Mouse (Mus musculus) thymus, adult 2 months (tissue): ENCODE measurements at regions not wholly inside any gene's neighbourhood (a gene's known extent, or its start where the extent isn't known, plus 50 kb on each side); places are given as distances from the start of the nearest gene placed in this dataset.
A peak's percentile ranks its signal among the peaks of the same experiment; 100 is the strongest.

Source experiments
- DNase-seq: peaks from one replicate; pipeline ENCODE4 v3.0.0; 2021
- H3K27ac ChIP-seq: fragments of 200-500 bp; 2 replicates; pipeline ENCODE4 v1.5.1; 2012; ENCODE audit warnings: low read length, control low read depth; ENCODE audit not compliant: control insufficient read depth, insufficient read depth
- H3K27me3 ChIP-seq: fragments of 200-500 bp; 2 replicates; pipeline ENCODE4 v1.6.1; 2012; ENCODE audit warnings: mild to moderate bottlenecking, low read length, moderate library complexity, mixed read lengths; ENCODE audit not compliant: control insufficient read depth, insufficient read depth
- H3K36me3 ChIP-seq: fragments of 200-500 bp; 2 replicates; pipeline ENCODE4 v1.6.1; 2012; ENCODE audit warnings: mild to moderate bottlenecking, low read length, moderate library complexity; ENCODE audit not compliant: control insufficient read depth, insufficient read depth
- H3K4me1 ChIP-seq: fragments of 200-500 bp; replicated peaks from 2 replicates; pipeline ENCODE4 v1.6.1; 2012; ENCODE audit warnings: low read length; ENCODE audit not compliant: control insufficient read depth, insufficient read depth
- H3K4me3 ChIP-seq: fragments of 200-500 bp; 2 replicates; pipeline ENCODE4 v1.5.1; 2012; ENCODE audit warnings: mild to moderate bottlenecking, low read length, control low read depth, moderate library complexity; ENCODE audit not compliant: control insufficient read depth, insufficient read depth
- CTCF ChIP-seq: fragments of 200-500 bp; IDR thresholded peaks from 2 replicates; pipeline ENCODE4 v1.5.1; 2012; ENCODE audit warnings: mild to moderate bottlenecking, control low read depth, low read length, moderate library complexity, borderline replicate concordance; ENCODE audit not compliant: control insufficient read depth, poor library complexity, insufficient read depth; ENCODE audit errors: extremely low read depth
- POLR2A ChIP-seq: fragments of 200-500 bp; IDR thresholded peaks from 2 replicates; pipeline ENCODE4 v1.6.1; 2012; ENCODE audit warnings: mild to moderate bottlenecking, low read length, control low read depth, moderate library complexity; ENCODE audit not compliant: control insufficient read depth, poor library complexity, insufficient read depth; ENCODE audit errors: extremely low read depth
- WGBS: fragments of 180-500 bp; shearing (Covaris S2); methylation state at CpG from one replicate; pipeline ENCODE4 v1.1.7; 2018; 5-methylcytosine and 5-hydroxymethylcytosine counted together

GRCm38 (mm10) chr19:36227418-36228160, 107.7 kb upstream of the Ankrd1 start:
- Histone ChIP-seq H3K4me1 (peaks cover 19% of the 10 kb centered on the region), H3K4me3 (no peak overlapping the region), H3K27ac (no peak overlapping the region), H3K27me3 (no peaks in the 10 kb centered on the region), H3K36me3 (no peaks in the 10 kb centered on the region)
- no peak for DNase-seq
- no peak for TF ChIP-seq POLR2A
- TF ChIP-seq CTCF: no peak
- 27% methylated on average over 17 of the region's 17 CpGs for WGBS

- Histone ChIP-seq H3K4me1 (peaks cover 19% of the 10 kb centered on the region), H3K36me3 (no peaks in the 10 kb centered on the region), H3K4me3 (no peak overlapping the region), H3K27ac (no peak overlapping the region), H3K27me3 (no peaks in the 10 kb centered on the region)
- TF ChIP-seq CTCF: no peak
- no peak for TF ChIP-seq POLR2A
- DNase-seq: no peak
- WGBS: 96% methylated on average over 3 of the region's 3 CpGs
These were observed 109.4 kb upstream of the Ankrd1 start for GRCm38 (mm10) chr19:36229315-36229714.

GRCm38 (mm10) chr19:36229941-36230340, 110.0 kb upstream of the Ankrd1 start:
- no peak overlapping the region for H3K27ac ChIP-seq
- H3K27me3 ChIP-seq: no peaks in the 10 kb centered on the region
- H3K36me3 ChIP-seq: no peaks in the 10 kb centered on the region
- DNase-seq: no peak
- WGBS: 94% methylated on average over 1 of the region's 1 CpGs
- peaks cover 18% of the 10 kb centered on the region for H3K4me1 ChIP-seq
- TF ChIP-seq CTCF (no peak), POLR2A (no peak)
- no peak overlapping the region for H3K4me3 ChIP-seq

DNA sequence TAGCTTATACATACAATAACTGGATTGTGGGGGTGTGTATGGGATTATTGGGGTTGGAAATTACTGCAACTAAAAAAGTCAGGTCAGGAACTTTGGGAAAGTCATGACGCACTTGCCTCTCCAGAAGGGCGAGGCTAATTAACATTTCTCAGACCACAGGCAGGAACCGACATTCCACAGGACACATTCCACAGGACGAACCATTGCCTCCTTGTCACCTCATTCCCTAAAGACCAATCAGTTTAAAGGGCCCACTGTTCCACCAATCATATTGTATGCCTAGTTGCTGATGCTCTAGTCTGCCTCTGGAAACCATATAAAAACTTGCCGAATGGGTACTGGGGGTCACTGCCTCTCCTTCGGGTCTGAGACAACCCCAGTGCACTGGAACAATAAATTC, 113.0 kb upstream of the Pcgf5 start:
- peaks cover 13% of the 10 kb centered on the region for H3K4me1 ChIP-seq
- DNase-seq: no peak
- TF ChIP-seq POLR2A: no peak
- H3K27me3 ChIP-seq: no peaks in the 10 kb centered on the region
- no peaks in the 10 kb centered on the region for H3K36me3 ChIP-seq
- H3K27ac ChIP-seq: no peak overlapping the region
- 96% methylated on average over 6 of the region's 6 CpGs for WGBS
- H3K4me3 ChIP-seq: no peak overlapping the region

DNA sequence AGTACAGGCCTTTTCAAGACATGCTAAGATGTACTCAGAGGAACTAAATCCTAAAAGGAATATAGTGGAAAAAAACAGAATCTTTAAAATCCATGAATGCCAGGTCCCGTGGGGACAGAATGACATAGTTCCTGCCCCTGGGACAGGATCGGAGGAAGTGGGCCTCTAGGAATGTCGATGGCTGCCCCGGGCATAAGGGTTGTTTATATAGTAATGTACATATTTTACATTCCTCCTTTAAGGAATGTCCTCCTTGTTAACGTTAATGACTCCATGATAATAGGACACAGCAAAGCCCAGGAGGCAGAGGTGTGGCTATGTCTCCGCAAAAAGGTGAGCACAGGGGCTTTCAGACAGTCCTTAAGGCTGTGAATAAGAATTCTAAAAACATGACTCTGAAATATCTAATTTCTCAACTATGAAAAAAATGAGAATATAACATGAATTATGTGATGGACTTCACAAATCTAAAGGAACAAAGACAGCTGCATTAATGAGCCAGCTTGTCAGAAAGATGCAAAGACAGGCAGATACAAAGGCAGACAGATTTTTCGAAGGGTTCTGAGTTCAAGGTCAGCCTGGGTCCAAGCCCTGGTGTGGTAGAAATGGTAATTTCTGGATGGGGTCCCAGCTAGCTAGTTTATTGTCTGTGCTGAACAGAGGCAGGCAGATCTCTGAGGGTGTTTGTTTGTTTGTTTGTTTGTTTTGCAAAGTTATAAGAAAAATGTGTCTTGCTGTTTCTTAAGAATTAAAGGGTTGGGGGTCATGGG, 111.3 kb upstream of the Pcgf5 start:
- no peaks in the 10 kb centered on the region for H3K27me3 ChIP-seq
- H3K27ac ChIP-seq: no peak overlapping the region
- DNase-seq: no peak
- WGBS: 89% methylated on average over 7 of the region's 7 CpGs
- H3K36me3 ChIP-seq: no peaks in the 10 kb centered on the region
- H3K4me1 ChIP-seq: peaks cover 16% of the 10 kb centered on the region
- no peak overlapping the region for H3K4me3 ChIP-seq
- TF ChIP-seq CTCF (no peak), POLR2A (no peak)

GRCm38 (mm10) chr19:36237751-36238150, 110.4 kb upstream of the Pcgf5 start:
- no peak for TF ChIP-seq POLR2A
- no peak for TF ChIP-seq CTCF
- Histone ChIP-seq H3K4me3 (no peak overlapping the region), H3K36me3 (no peaks in the 10 kb centered on the region), H3K27ac (no peak overlapping the region), H3K4me1 (peaks cover 16% of the 10 kb centered on the region), H3K27me3 (no peaks in the 10 kb centered on the region)
- 42% methylated on average over 3 of the region's 3 CpGs for WGBS
- no peak for DNase-seq

DNA sequence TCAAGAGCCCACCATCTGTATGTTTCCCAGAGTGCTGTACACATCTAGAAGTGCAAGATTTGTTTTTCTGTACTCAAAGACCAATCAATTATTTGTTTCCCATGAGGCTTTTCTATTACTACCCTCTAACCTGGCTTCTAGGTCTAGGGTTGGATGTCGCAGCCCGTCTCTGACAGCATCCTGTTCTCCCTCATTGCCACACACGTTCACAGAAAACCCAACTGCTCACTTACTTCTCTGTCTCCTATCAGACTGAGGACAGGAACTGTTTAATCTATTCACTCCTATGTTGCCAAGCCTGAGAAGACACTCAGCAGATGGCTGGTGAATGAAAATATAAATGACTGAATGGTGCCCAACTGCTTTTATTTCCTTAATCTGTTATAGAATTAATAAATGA, 109.6 kb upstream of the Pcgf5 start:
- DNase-seq: peak; percentile 13
- TF ChIP-seq POLR2A (no peak), CTCF (no peak)
- no peaks in the 10 kb centered on the region for H3K27me3 ChIP-seq
- 16% methylated on average over 3 of the region's 3 CpGs for WGBS
- no peak overlapping the region for H3K4me3 ChIP-seq
- H3K4me1 ChIP-seq: peaks cover 20% of the 10 kb centered on the region
- H3K36me3 ChIP-seq: no peaks in the 10 kb centered on the region
- no peak overlapping the region for H3K27ac ChIP-seq
